Mouse (Mus musculus) MEL (cell line): Measurements from ENCODE around the gene Usp15.

Source experiments
- BHLHE40 ChIP-seq: IDR thresholded peaks from 2 replicates; pipeline ENCODE4 v1.6.1; 2012; ENCODE audit warnings: low read depth, mild to moderate bottlenecking, inconsistent platforms, low read length, improper control_type of control experiment, borderline replicate concordance
- CTCF ChIP-seq, 3 experiments: IDR thresholded peaks in 2 of 3; conservative IDR thresholded peaks in 1 of 3; 2 replicates each; pipeline ENCODE4 v1.5.1; 2011 to 2012; ENCODE audit warnings: low read length in 3 of 3, low read depth in 2 of 3, mild to moderate bottlenecking in 2 of 3, improper control_type of control experiment in 1 of 3, inconsistent platforms in 1 of 3, mixed read lengths in 1 of 3, moderate library complexity in 1 of 3; ENCODE audit not compliant: control insufficient read depth in 1 of 3, insufficient read depth in 1 of 3, poor library complexity in 1 of 3, severe bottlenecking in 1 of 3
- E2F4 ChIP-seq: IDR thresholded peaks from 2 replicates; pipeline ENCODE4 v1.6.1; 2011; ENCODE audit warnings: low read depth, low read length, improper control_type of control experiment, borderline replicate concordance
- GATA1 ChIP-seq: IDR thresholded peaks from 2 replicates; pipeline ENCODE4 v1.6.1; 2011; ENCODE audit warnings: low read depth, low read length, improper control_type of control experiment
- POLR2A ChIP-seq, 2 experiments: IDR thresholded peaks; 2 replicates each; pipeline ENCODE4 v1.6.1; 2011 to 2012; ENCODE audit warnings: low read length in 2 of 2, mild to moderate bottlenecking in 2 of 2, control low read depth in 1 of 2, improper control_type of control experiment in 1 of 2, low read depth in 1 of 2, moderate library complexity in 1 of 2; ENCODE audit not compliant: control insufficient read depth in 1 of 2, insufficient read depth in 1 of 2, poor library complexity in 1 of 2
- SIN3A ChIP-seq: IDR thresholded peaks from 2 replicates; pipeline ENCODE4 v1.6.1; 2012; ENCODE audit warnings: low read length, improper control_type of control experiment, inconsistent platforms
- TAL1 ChIP-seq: IDR thresholded peaks from 2 replicates; pipeline ENCODE4 v1.6.1; 2012; ENCODE audit warnings: mild to moderate bottlenecking, inconsistent platforms, low read length, moderate library complexity, mixed read lengths

DNA sequence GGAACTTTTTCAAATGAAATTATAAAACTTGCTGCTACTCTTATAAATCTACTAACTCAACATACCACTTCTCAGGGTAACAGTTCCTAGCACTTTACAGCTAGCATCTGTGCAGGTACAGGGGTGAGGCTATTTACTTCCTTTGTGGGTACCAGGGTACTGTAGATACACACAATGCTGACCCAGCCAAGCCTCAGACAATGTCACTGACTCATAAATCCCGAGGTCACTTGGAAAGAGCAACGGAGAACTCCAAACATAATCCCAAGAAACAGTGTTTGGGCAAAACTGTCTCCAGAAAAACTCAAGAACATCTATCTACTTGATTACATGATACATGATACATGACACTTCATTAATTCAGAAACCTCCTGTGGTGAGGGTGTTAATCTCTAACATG lies 43.5 kb downstream of the Usp15 start:
- TF ChIP-seq TAL1 (no peak), CTCF (IDR thresholded peaks at IDR 0.05 in 2 of 3, conservative IDR thresholded peaks at IDR 0.05 in 1 of 3; ENCODE audit: control insufficient read depth in 1 of 3, insufficient read depth in 1 of 3, low read depth in 2 of 3, low read length in 3 of 3, poor library complexity in 1 of 3, severe bottlenecking in 1 of 3) (no peak), SIN3A (no peak), GATA1 (no peak), BHLHE40 (no peak), E2F4 (no peak), POLR2A (IDR thresholded peaks at IDR 0.05; ENCODE audit: control insufficient read depth in 1 of 2, insufficient read depth in 1 of 2, low read depth in 1 of 2, low read length in 2 of 2, poor library complexity in 1 of 2) (no peak)
